Mouse (Mus musculus): Measurements from ENCODE around the gene Tgm7. TPM values are rescaled to one million over a fixed set of nuclear protein-coding genes. Genes with fewer than 3 reads are reported as not detected.

Gene Tgm7
- polyA plus RNA-seq, 1 experiment from 2014 or later = not detected

DNA sequence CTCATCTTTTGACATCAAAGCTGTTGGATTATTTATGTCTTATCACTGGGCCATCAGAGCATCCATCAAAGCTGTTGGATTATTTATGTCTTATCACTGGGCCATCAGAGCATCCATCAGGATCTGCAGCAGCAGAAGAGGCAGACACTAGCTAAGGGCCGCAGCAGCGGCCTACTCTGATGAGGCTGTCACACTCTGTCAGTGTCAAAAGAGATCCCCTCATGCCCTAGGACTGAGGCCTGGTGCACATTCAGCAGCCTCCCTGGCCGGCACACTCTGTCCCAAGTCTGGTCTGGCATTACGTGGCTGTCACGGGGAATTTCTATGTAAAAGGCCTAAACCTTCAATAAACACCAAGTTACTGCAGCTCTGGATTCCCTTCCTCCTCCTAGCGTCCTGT is 40.1 kb downstream of the Tgm7 start:
- 64% methylated on average over 6 of the region's 6 CpGs for WGBS
- TF ChIP-seq CTCF (IDR thresholded peaks at IDR 0.05; ENCODE audit: low read depth) (no peak), EP300 (optimal IDR thresholded peaks at IDR 0.05) (no peak)

GRCm38 (mm10) chr2:121067116-121067515 is 42.5 kb downstream of the Tgm7 start:
- no peak for DNase-seq (ENCODE audit: low spot score)

More for the DNA sequence above, 40.1 kb downstream of the Tgm7 start:
- no peaks in the 10 kb centered on the region for H3K27me3 ChIP-seq (ENCODE audit: control insufficient read depth, insufficient read depth, low read length)
- H3K9me3 ChIP-seq (ENCODE audit: control insufficient read depth, low read length) = no peaks in the 10 kb centered on the region
- ATAC-seq (ENCODE audit: low FRiP score, low TSS enrichment) (no peak), DNase-seq (ENCODE audit: low spot score) (no peak)
- no peaks in the 10 kb centered on the region for H3K36me3 ChIP-seq (ENCODE audit: control insufficient read depth, insufficient read depth, low read length)
- no peaks in the 10 kb centered on the region for H3K4me1 ChIP-seq (replicated peaks; ENCODE audit: control insufficient read depth, insufficient read depth)
- H3K9ac ChIP-seq (ENCODE audit: low read length) = no peak overlapping the region
- H3K4me2 ChIP-seq (replicated peaks; ENCODE audit: low read depth) = no peak overlapping the region
- H3K4me3 ChIP-seq (ENCODE audit: low read depth, low read length) = no peak overlapping the region
- H3K27ac ChIP-seq (replicated peaks) = no peak overlapping the region

DNA sequence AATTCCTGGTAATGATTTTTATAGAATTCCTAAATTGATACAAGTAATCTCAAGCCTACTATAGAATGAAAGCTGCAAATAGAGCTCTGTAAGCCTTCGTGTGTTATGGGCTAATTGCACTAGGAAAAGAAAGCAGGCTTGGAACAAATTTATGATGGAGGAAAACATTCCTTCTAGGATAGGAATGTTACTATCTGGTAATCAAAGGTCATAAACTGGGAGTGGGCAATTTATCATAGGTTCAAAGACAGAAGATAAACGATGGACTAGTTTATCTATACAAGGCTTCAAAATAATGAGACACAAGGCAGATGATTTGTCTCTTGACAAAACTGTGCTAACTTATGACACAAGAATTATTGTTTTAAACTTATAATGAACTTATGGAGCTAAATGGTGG is 48.3 kb downstream of the Tgm7 start:
- Histone ChIP-seq H3K27ac (replicated peaks) (no peak overlapping the region), H3K4me2 (replicated peaks; ENCODE audit: low read depth) (no peak overlapping the region), H3K4me1 (replicated peaks; ENCODE audit: control insufficient read depth, insufficient read depth) (no peaks in the 10 kb centered on the region), H3K9ac (ENCODE audit: low read length) (no peak overlapping the region), H3K36me3 (ENCODE audit: control insufficient read depth, insufficient read depth, low read length) (no peaks in the 10 kb centered on the region), H3K27me3 (ENCODE audit: control insufficient read depth, insufficient read depth, low read length) (no peaks in the 10 kb centered on the region), H3K9me3 (ENCODE audit: control insufficient read depth, low read length) (no peaks in the 10 kb centered on the region), H3K4me3 (ENCODE audit: low read depth, low read length) (no peak overlapping the region)
- ATAC-seq (ENCODE audit: low FRiP score, low TSS enrichment) = no peak
- TF ChIP-seq CTCF (IDR thresholded peaks at IDR 0.05; ENCODE audit: low read depth) (no peak), EP300 (optimal IDR thresholded peaks at IDR 0.05) (no peak)
- WGBS = 53% methylated on average over 2 of the region's 2 CpGs
- DNase-seq (ENCODE audit: low spot score) = no peak

More at GRCm38 (mm10) chr2:121067116-121067515, 42.5 kb downstream of the Tgm7 start:
- Histone ChIP-seq H3K27ac (replicated peaks) (no peak overlapping the region), H3K4me1 (replicated peaks; ENCODE audit: control insufficient read depth, insufficient read depth) (no peaks in the 10 kb centered on the region), H3K9me3 (ENCODE audit: control insufficient read depth, low read length) (no peaks in the 10 kb centered on the region), H3K36me3 (ENCODE audit: control insufficient read depth, insufficient read depth, low read length) (no peaks in the 10 kb centered on the region), H3K27me3 (ENCODE audit: control insufficient read depth, insufficient read depth, low read length) (no peaks in the 10 kb centered on the region), H3K4me2 (replicated peaks; ENCODE audit: low read depth) (no peak overlapping the region), H3K4me3 (ENCODE audit: low read depth, low read length) (no peak overlapping the region), H3K9ac (ENCODE audit: low read length) (no peak overlapping the region)
- ATAC-seq (ENCODE audit: low FRiP score, low TSS enrichment) = no peak
- TF ChIP-seq EP300 (optimal IDR thresholded peaks at IDR 0.05) = no peak
- no peak for TF ChIP-seq CTCF (IDR thresholded peaks at IDR 0.05; ENCODE audit: low read depth)
- 54% methylated on average over 4 of the region's 4 CpGs for WGBS

GRCm38 (mm10) chr2:121057997-121058396 is 51.6 kb downstream of the Tgm7 start:
- Histone ChIP-seq H3K36me3 (ENCODE audit: control insufficient read depth, insufficient read depth, low read length) (no peaks in the 10 kb centered on the region), H3K4me2 (replicated peaks; ENCODE audit: low read depth) (no peak overlapping the region), H3K27ac (replicated peaks) (no peak overlapping the region), H3K27me3 (ENCODE audit: control insufficient read depth, insufficient read depth, low read length) (no peaks in the 10 kb centered on the region), H3K4me3 (ENCODE audit: low read depth, low read length) (no peak overlapping the region), H3K4me1 (replicated peaks; ENCODE audit: control insufficient read depth, insufficient read depth) (no peaks in the 10 kb centered on the region), H3K9me3 (ENCODE audit: control insufficient read depth, low read length) (no peaks in the 10 kb centered on the region), H3K9ac (ENCODE audit: low read length) (no peak overlapping the region)
- DNase-seq (ENCODE audit: low spot score) (no peak), ATAC-seq (ENCODE audit: low FRiP score, low TSS enrichment) (no peak)
- 45% methylated on average over 6 of the region's 6 CpGs for WGBS
- TF ChIP-seq CTCF (IDR thresholded peaks at IDR 0.05; ENCODE audit: low read depth) = no peak

GRCm38 (mm10) chr2:121055915-121056314 is 53.7 kb downstream of the Tgm7 start:
- ATAC-seq (ENCODE audit: low FRiP score, low TSS enrichment) (0 out of 2 replicates have a peak, but pooled peaks have one; percentile 18), DNase-seq (ENCODE audit: low spot score) (no peak)
- Histone ChIP-seq H3K4me1 (replicated peaks; ENCODE audit: control insufficient read depth, insufficient read depth) (no peaks in the 10 kb centered on the region), H3K9ac (ENCODE audit: low read length) (no peak overlapping the region), H3K27me3 (ENCODE audit: control insufficient read depth, insufficient read depth, low read length) (no peaks in the 10 kb centered on the region), H3K9me3 (ENCODE audit: control insufficient read depth, low read length) (no peaks in the 10 kb centered on the region), H3K4me2 (replicated peaks; ENCODE audit: low read depth) (no peak overlapping the region), H3K4me3 (ENCODE audit: low read depth, low read length) (no peak overlapping the region), H3K36me3 (ENCODE audit: control insufficient read depth, insufficient read depth, low read length) (no peaks in the 10 kb centered on the region), H3K27ac (replicated peaks) (no peak overlapping the region)
- no peak for TF ChIP-seq CTCF (IDR thresholded peaks at IDR 0.05; ENCODE audit: low read depth)
- TF ChIP-seq EP300 (optimal IDR thresholded peaks at IDR 0.05) = no peak
- 76% methylated on average over 6 of the region's 6 CpGs for WGBS

DNA sequence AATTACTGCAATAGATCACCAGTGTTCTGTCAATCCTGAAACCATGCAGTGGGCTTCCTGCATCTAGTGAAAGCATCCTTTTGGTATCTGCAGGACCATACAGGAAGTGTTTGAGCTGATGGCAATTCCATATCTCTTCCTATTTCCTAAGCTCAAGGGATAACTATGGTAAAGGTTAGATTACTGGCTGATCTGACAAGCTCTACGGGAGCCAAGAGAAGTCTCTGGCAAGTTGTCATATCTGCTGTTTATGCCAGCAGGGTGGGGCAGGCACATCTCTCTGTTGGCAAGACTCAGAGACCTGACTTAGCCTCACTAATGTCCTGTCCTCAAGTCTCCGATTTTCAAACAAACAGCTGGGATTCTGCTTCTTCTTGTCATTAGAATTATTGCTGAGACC is 55.5 kb downstream of the Tgm7 start:
- H3K4me2 ChIP-seq (replicated peaks; ENCODE audit: low read depth) = no peak overlapping the region
- ATAC-seq (ENCODE audit: low FRiP score, low TSS enrichment) (no peak), DNase-seq (ENCODE audit: low spot score) (no peak)
- no peak overlapping the region for H3K27ac ChIP-seq (replicated peaks)
- H3K9me3 ChIP-seq (ENCODE audit: control insufficient read depth, low read length) = no peaks in the 10 kb centered on the region
- no peaks in the 10 kb centered on the region for H3K4me1 ChIP-seq (replicated peaks; ENCODE audit: control insufficient read depth, insufficient read depth)
- H3K9ac ChIP-seq (ENCODE audit: low read length) = no peak overlapping the region
- no peaks in the 10 kb centered on the region for H3K27me3 ChIP-seq (ENCODE audit: control insufficient read depth, insufficient read depth, low read length)
- WGBS = 48% methylated on average over 2 of the region's 2 CpGs
- TF ChIP-seq EP300 (optimal IDR thresholded peaks at IDR 0.05) (no peak), CTCF (IDR thresholded peaks at IDR 0.05; ENCODE audit: low read depth) (no peak)
- no peaks in the 10 kb centered on the region for H3K36me3 ChIP-seq (ENCODE audit: control insufficient read depth, insufficient read depth, low read length)
- no peak overlapping the region for H3K4me3 ChIP-seq (ENCODE audit: low read depth, low read length)
